Mouse (Mus musculus): ENCODE measurements at regions not wholly inside any gene's neighbourhood (a gene's known extent, or its start where the extent isn't known, plus 50 kb on each side); places are given as distances from the start of the nearest gene placed in this dataset.

- H3K4me1 ChIP-seq = no peaks in the 10 kb centered on the region
- no peaks in the 10 kb centered on the region for H3K36me3 ChIP-seq
- no peak overlapping the region for H3K9ac ChIP-seq
- H3K27me3 ChIP-seq = no peaks in the 10 kb centered on the region
- WGBS = 46% methylated on average over 2 of the region's 2 CpGs
- H3K27ac ChIP-seq = no peak overlapping the region
- no peak overlapping the region for H3K4me2 ChIP-seq
- ATAC-seq (ENCODE audit: insufficient number of reproducible peaks, insufficient read depth, low FRiP score, low TSS enrichment, low read depth) = no peak
- H3K4me3 ChIP-seq = no peak overlapping the region
- no peaks in the 10 kb centered on the region for H3K9me3 ChIP-seq
Measured at GRCm38 (mm10) chr2:9386566-9386965, 494.5 kb upstream of the 4930412O13Rik start.

GRCm38 (mm10) chr2:9388058-9388457, 493.0 kb upstream of the 4930412O13Rik start:
- WGBS = 76% methylated on average over 3 of the region's 3 CpGs
- no peak for ATAC-seq (ENCODE audit: insufficient number of reproducible peaks, insufficient read depth, low FRiP score, low TSS enrichment, low read depth)
- H3K9me3 ChIP-seq = no peaks in the 10 kb centered on the region
- H3K27me3 ChIP-seq = no peaks in the 10 kb centered on the region
- no peak overlapping the region for H3K4me2 ChIP-seq
- no peak overlapping the region for H3K27ac ChIP-seq
- H3K4me3 ChIP-seq = no peak overlapping the region
- no peaks in the 10 kb centered on the region for H3K4me1 ChIP-seq
- no peaks in the 10 kb centered on the region for H3K36me3 ChIP-seq
- H3K9ac ChIP-seq = no peak overlapping the region

DNA sequence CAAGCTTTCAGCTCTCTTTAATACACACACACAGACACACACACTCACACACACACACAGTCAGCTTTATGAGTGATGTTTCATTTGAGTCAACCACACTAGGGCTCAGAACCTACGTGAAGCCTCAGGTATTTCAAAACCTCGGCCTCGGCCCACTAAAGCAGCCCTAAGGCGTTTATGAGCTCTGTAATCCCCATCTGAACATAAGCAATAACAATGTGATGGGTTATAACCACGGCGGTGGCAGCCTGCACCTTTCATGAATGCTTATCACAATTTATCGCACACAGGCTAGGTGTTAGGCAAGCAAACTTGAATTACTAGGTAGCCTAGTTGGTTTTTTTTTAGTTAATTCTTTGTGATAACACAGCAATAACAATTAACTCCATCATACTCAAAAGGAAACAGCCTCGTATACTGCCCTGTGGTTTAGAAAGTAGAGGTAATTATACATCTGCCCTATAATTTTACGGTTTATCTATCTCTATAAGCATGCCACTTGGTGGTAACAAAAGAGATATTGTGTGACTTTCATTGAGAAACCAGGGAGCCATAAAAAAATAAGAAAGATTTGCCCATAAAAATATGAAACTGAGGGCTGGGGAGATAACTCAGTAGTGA, 485.6 kb upstream of the 4930412O13Rik start:
- no peak overlapping the region for H3K27ac ChIP-seq
- no peak overlapping the region for H3K9ac ChIP-seq
- H3K36me3 ChIP-seq = no peaks in the 10 kb centered on the region
- no peak overlapping the region for H3K4me2 ChIP-seq
- WGBS = 69% methylated on average over 9 of the region's 9 CpGs
- H3K4me1 ChIP-seq = no peaks in the 10 kb centered on the region
- H3K9me3 ChIP-seq = no peaks in the 10 kb centered on the region
- H3K4me3 ChIP-seq = no peak overlapping the region
- no peak for ATAC-seq (ENCODE audit: insufficient number of reproducible peaks, insufficient read depth, low FRiP score, low TSS enrichment, low read depth)
- H3K27me3 ChIP-seq = no peaks in the 10 kb centered on the region

GRCm38 (mm10) chr2:9401461-9401860, 479.6 kb upstream of the 4930412O13Rik start:
- H3K4me3 ChIP-seq = no peak overlapping the region
- no peak for ATAC-seq (ENCODE audit: insufficient number of reproducible peaks, insufficient read depth, low FRiP score, low TSS enrichment, low read depth)
- H3K27ac ChIP-seq = no peak overlapping the region
- no peak overlapping the region for H3K4me2 ChIP-seq
- no peaks in the 10 kb centered on the region for H3K9me3 ChIP-seq
- H3K9ac ChIP-seq = no peak overlapping the region
- no peaks in the 10 kb centered on the region for H3K36me3 ChIP-seq
- no peaks in the 10 kb centered on the region for H3K4me1 ChIP-seq
- 84% methylated on average over 7 of the region's 7 CpGs for WGBS
- H3K27me3 ChIP-seq = no peaks in the 10 kb centered on the region

GRCm38 (mm10) chr2:9402281-9402680, 478.8 kb upstream of the 4930412O13Rik start:
- Histone ChIP-seq H3K9ac (no peak overlapping the region), H3K4me1 (no peaks in the 10 kb centered on the region), H3K4me2 (no peak overlapping the region), H3K27me3 (no peaks in the 10 kb centered on the region), H3K27ac (no peak overlapping the region), H3K4me3 (no peak overlapping the region), H3K9me3 (no peaks in the 10 kb centered on the region), H3K36me3 (no peaks in the 10 kb centered on the region)
- ATAC-seq (ENCODE audit: insufficient number of reproducible peaks, insufficient read depth, low FRiP score, low TSS enrichment, low read depth) = no peak
- 75% methylated on average over 2 of the region's 2 CpGs for WGBS

GRCm38 (mm10) chr2:9409075-9409474, 472.0 kb upstream of the 4930412O13Rik start:
- Histone ChIP-seq H3K9ac (no peak overlapping the region), H3K4me2 (no peak overlapping the region), H3K4me1 (no peaks in the 10 kb centered on the region), H3K36me3 (no peaks in the 10 kb centered on the region), H3K4me3 (no peak overlapping the region), H3K9me3 (no peaks in the 10 kb centered on the region), H3K27me3 (no peaks in the 10 kb centered on the region), H3K27ac (no peak overlapping the region)
- 53% methylated on average over 7 of the region's 7 CpGs for WGBS
- no peak for ATAC-seq (ENCODE audit: insufficient number of reproducible peaks, insufficient read depth, low FRiP score, low TSS enrichment, low read depth)

- H3K36me3 ChIP-seq = no peaks in the 10 kb centered on the region
- H3K9me3 ChIP-seq = no peaks in the 10 kb centered on the region
- H3K9ac ChIP-seq = no peak overlapping the region
- no peak overlapping the region for H3K4me3 ChIP-seq
- 76% methylated on average over 8 of the region's 8 CpGs for WGBS
- H3K4me2 ChIP-seq = no peak overlapping the region
- no peaks in the 10 kb centered on the region for H3K27me3 ChIP-seq
- no peak for ATAC-seq (ENCODE audit: insufficient number of reproducible peaks, insufficient read depth, low FRiP score, low TSS enrichment, low read depth)
- H3K27ac ChIP-seq = no peak overlapping the region
- no peaks in the 10 kb centered on the region for H3K4me1 ChIP-seq
Measured at GRCm38 (mm10) chr2:9422686-9423085, 458.4 kb upstream of the 4930412O13Rik start.

DNA sequence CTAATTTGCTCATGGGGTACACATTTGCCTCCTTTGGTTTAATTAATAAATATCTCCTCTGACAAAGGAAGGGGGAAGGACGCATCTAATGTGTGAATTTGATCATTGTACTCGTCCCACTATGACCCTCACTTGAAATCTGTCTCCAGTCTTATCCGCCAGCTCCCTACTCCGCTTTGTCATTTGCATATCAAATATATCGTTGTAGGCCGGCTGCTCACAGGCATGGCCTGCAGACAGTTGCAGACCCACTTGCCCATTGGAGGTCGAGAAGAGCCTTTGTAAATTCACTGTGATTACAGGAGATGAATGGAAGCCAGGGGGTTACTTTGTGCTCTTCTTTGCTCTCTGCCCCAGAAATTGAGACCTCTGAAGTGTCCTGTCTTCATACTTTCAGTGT, 457.5 kb upstream of the 4930412O13Rik start:
- no peak for ATAC-seq (ENCODE audit: insufficient number of reproducible peaks, insufficient read depth, low FRiP score, low TSS enrichment, low read depth)
- WGBS = 45% methylated on average over 7 of the region's 7 CpGs
- H3K9me3 ChIP-seq = no peaks in the 10 kb centered on the region
- H3K27ac ChIP-seq = no peak overlapping the region
- H3K27me3 ChIP-seq = no peaks in the 10 kb centered on the region
- no peak overlapping the region for H3K4me2 ChIP-seq
- H3K4me3 ChIP-seq = no peak overlapping the region
- no peaks in the 10 kb centered on the region for H3K36me3 ChIP-seq
- no peak overlapping the region for H3K9ac ChIP-seq
- no peaks in the 10 kb centered on the region for H3K4me1 ChIP-seq

GRCm38 (mm10) chr2:9433110-9433940, 447.7 kb upstream of the 4930412O13Rik start:
- H3K36me3 ChIP-seq = no peaks in the 10 kb centered on the region
- no peak overlapping the region for H3K4me3 ChIP-seq
- no peak overlapping the region for H3K9ac ChIP-seq
- no peak overlapping the region for H3K4me2 ChIP-seq
- no peaks in the 10 kb centered on the region for H3K9me3 ChIP-seq
- H3K4me1 ChIP-seq = no peaks in the 10 kb centered on the region
- 0 out of 2 replicates have a peak, but pooled peaks cover 11% of the 10 kb centered on the region for H3K27me3 ChIP-seq
- H3K27ac ChIP-seq = no peak overlapping the region
- 30% methylated on average over 17 of the region's 17 CpGs for WGBS
- no peak for ATAC-seq (ENCODE audit: insufficient number of reproducible peaks, insufficient read depth, low FRiP score, low TSS enrichment, low read depth)

- Histone ChIP-seq H3K9me3 (no peaks in the 10 kb centered on the region), H3K4me1 (no peaks in the 10 kb centered on the region), H3K36me3 (no peaks in the 10 kb centered on the region), H3K27me3 (0 out of 2 replicates have a peak, but pooled peaks cover 11% of the 10 kb centered on the region), H3K9ac (no peak overlapping the region), H3K4me3 (no peak overlapping the region), H3K27ac (no peak overlapping the region), H3K4me2 (no peak overlapping the region)
- WGBS = 59% methylated on average over 9 of the region's 9 CpGs
- no peak for ATAC-seq (ENCODE audit: insufficient number of reproducible peaks, insufficient read depth, low FRiP score, low TSS enrichment, low read depth)
Measured at GRCm38 (mm10) chr2:9435155-9435872, 445.7 kb upstream of the 4930412O13Rik start.

DNA sequence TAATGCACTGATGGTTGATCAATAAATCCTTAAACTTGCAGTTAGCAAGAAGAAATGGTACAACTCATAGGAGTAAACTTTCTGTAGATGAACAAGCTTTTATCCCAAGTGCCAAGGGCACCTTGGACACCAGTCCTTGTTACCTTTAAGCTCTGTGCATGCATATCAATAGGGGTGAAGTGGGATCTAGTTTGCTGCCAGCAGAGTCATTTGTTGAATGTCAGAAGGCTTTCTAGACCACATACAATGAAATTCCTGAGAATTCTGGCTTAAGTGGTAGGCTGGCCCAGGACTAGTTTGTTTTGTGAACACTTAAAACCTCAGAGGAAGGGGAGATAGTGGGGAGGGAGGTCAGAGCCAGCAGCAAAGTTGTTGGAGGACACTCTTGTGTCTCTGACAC, 437.9 kb upstream of the 4930412O13Rik start:
- no peaks in the 10 kb centered on the region for H3K9me3 ChIP-seq
- no peak overlapping the region for H3K4me2 ChIP-seq
- no peaks in the 10 kb centered on the region for H3K36me3 ChIP-seq
- no peak for ATAC-seq (ENCODE audit: insufficient number of reproducible peaks, insufficient read depth, low FRiP score, low TSS enrichment, low read depth)
- H3K27ac ChIP-seq = no peak overlapping the region
- H3K4me1 ChIP-seq = no peaks in the 10 kb centered on the region
- H3K27me3 ChIP-seq = no peaks in the 10 kb centered on the region
- H3K9ac ChIP-seq = no peak overlapping the region
- H3K4me3 ChIP-seq = no peak overlapping the region

DNA sequence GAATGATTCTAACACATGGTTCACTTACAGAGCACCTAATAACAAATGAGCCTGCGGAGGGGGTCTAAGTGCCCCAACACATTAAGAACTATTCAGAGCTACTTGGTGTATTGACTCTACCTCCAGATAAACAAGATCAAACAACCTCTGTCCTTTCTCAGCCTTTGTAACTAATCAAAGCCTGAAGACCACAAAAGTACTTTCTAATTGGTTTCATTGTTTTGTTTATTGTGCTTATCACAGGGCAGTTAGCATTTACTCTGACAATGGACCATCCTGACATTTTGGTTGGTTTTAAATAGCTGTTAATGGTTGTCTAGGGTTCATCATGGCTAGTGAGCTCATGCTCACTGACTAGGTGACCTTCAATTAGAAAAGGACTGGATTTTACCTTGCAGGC, 435.2 kb upstream of the 4930412O13Rik start:
- H3K9ac ChIP-seq = no peak overlapping the region
- H3K27me3 ChIP-seq = no peaks in the 10 kb centered on the region
- no peak overlapping the region for H3K4me2 ChIP-seq
- no peaks in the 10 kb centered on the region for H3K9me3 ChIP-seq
- H3K36me3 ChIP-seq = no peaks in the 10 kb centered on the region
- no peak for ATAC-seq (ENCODE audit: insufficient number of reproducible peaks, insufficient read depth, low FRiP score, low TSS enrichment, low read depth)
- 93% methylated on average over 1 of the region's 1 CpGs for WGBS
- H3K4me3 ChIP-seq = no peak overlapping the region
- H3K27ac ChIP-seq = no peak overlapping the region
- H3K4me1 ChIP-seq = no peaks in the 10 kb centered on the region

Measured in embryonic facial prominence, embryonic 13.5 days (tissue).